Mouse (Mus musculus) ES-Bruce4 (cell line): Measurements from ENCODE around the gene Tspan9.

ENCODE experiments used
- CTCF ChIP-seq: IDR thresholded peaks from one replicate; pipeline ENCODE4 v1.8.1; 2011; ENCODE audit warnings: low read depth, low read length
- POLR2A ChIP-seq: IDR thresholded peaks from one replicate; pipeline ENCODE4 v1.8.1; 2011; ENCODE audit warnings: low read length; ENCODE audit not compliant: insufficient read depth

DNA sequence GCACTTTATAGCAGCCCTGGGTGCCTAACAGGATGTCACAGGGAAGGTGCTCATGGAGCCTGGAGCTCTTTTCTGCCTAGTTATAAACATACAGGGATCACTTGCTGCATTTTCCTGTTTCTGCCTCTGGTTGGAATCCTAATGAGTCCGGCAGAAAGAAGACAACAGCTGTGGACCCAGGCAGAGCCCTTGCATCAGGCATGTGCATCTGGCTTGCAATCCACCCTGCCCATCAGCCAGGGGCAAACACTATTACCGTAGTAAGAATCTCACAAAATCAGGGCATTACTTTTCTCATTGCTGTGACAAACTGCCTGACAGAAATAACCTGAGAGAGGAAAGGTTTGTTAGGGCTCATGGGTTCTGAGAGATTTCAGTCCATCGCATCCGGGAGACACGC is 187.2 kb downstream of the Tspan9 start:
- TF ChIP-seq CTCF (no peak), POLR2A (no peak)
